Mouse (Mus musculus): ENCODE results near the gene Mrpl24. TPM values are rescaled to one million over a fixed set of nuclear protein-coding genes. Genes with fewer than 3 reads are reported as not detected.
"Not testable (repeated sequence)": the region's sequence is repeated elsewhere in the genome, so short reads cannot be mapped to it uniquely, and the experiment has no call there.

The Mrpl24 gene
- 35.1 and 35.8 TPM in 2 replicates for polyA plus RNA-seq (2015; fragmentation: Nextera tagmentation; extraction: Ambion mirVana)

DNA sequence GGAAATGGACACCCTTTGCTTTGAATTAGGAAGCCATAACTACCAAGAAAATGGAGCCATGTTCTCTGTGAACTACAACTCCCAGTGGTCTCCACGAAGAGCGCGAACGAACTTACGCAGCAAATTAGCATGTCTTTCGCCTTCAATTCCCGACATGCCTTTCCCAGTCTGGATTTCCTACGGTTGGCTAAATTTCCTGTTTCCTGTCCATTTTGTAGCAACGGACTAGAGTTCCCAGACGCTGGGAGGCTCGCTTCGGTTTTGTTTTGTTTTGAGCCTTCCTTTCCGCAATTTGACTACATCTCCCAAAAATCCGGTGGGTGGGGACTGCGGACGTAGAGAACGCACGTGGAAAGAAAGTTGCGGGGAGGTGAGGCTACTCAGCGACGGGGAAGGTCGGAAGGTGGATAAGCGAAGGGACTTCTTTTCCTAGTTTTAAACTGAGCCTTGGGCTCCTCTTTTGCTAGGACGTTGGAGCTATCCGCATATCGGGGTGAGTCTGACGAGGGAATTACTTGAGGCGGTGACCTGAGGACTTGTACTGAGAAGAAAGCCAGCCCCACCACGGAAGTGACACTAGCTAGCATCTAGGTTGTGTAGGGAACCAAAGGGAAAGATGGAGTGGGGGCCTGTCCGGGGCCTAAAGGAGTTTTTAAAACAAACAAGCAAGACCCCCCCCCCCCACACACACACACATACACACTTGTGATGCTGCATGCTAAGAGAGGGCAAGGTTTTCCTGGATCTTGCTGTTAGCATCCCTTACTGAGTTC, at the start of gene Mrpl24:
Mrpl24 (plus strand) TSS at position 171 of the 773 bp plus-strand sequence.
- Histone ChIP-seq H3K27me3 (ENCODE audit: control insufficient read depth, insufficient read depth, low read depth, low read length) (no peaks in the 10 kb centered on the region), H3K4me2 (ENCODE audit: low read depth, low read length) (peak within 1 kb of the TSS; percentile 84), H3K27ac (ENCODE audit: low read length) (peak within 1 kb of the TSS; percentile 84), H3K4me3 (ENCODE audit: low read depth, low read length) (peak within 1 kb of the TSS; percentile 78), H3K9ac (ENCODE audit: low read depth, low read length) (peak within 1 kb of the TSS; percentile 73), H3K9me3 (replicated peaks; ENCODE audit: control insufficient read depth, low read length) (no peaks in the 10 kb centered on the region), H3K36me3 (ENCODE audit: control insufficient read depth, insufficient read depth) (peaks cover 46% of the 10 kb centered on the region), H3K4me1 (ENCODE audit: control insufficient read depth, low read depth, low read length) (peaks cover 12% of the 10 kb centered on the region)
- 0% methylated on average over 30 of the region's 30 CpGs for WGBS (ENCODE audit: insufficient replicate concordance)
- peak; percentile 83 for ATAC-seq (ENCODE audit: low read depth)

GRCm38 (mm10) chr3:87877730-87878129, 41.6 kb upstream of the Mrpl24 start:
- no peak overlapping the region for H3K27ac ChIP-seq (ENCODE audit: low read length)
- H3K4me3 ChIP-seq (ENCODE audit: low read depth, low read length) = no peak overlapping the region
- no peaks in the 10 kb centered on the region for H3K9me3 ChIP-seq (replicated peaks; ENCODE audit: control insufficient read depth, low read length)
- no peak overlapping the region for H3K4me2 ChIP-seq (ENCODE audit: low read depth, low read length)
- no peak for ATAC-seq (ENCODE audit: low read depth)
- WGBS (ENCODE audit: insufficient replicate concordance) = 95% methylated on average over 4 of the region's 4 CpGs
- H3K4me1 ChIP-seq (ENCODE audit: control insufficient read depth, low read depth, low read length) = peaks cover 2% of the 10 kb centered on the region; the same call in 1 of the 2 replicates
- no peak overlapping the region for H3K9ac ChIP-seq (ENCODE audit: low read depth, low read length)
- no peaks in the 10 kb centered on the region for H3K27me3 ChIP-seq (ENCODE audit: control insufficient read depth, insufficient read depth, low read depth, low read length)
- H3K36me3 ChIP-seq (ENCODE audit: control insufficient read depth, insufficient read depth) = peaks cover 13% of the 10 kb centered on the region

GRCm38 (mm10) chr3:87884291-87884690, 35.0 kb upstream of the Mrpl24 start:
- Histone ChIP-seq H3K4me1 (ENCODE audit: control insufficient read depth, low read depth, low read length) (peaks cover 25% of the 10 kb centered on the region), H3K4me2 (ENCODE audit: low read depth, low read length) (peak overlapping the region; percentile 80), H3K9ac (ENCODE audit: low read depth, low read length) (peak overlapping the region; percentile 94), H3K9me3 (replicated peaks; ENCODE audit: control insufficient read depth, low read length) (no peaks in the 10 kb centered on the region), H3K27me3 (ENCODE audit: control insufficient read depth, insufficient read depth, low read depth, low read length) (no peaks in the 10 kb centered on the region), H3K36me3 (ENCODE audit: control insufficient read depth, insufficient read depth) (peaks cover 7% of the 10 kb centered on the region), H3K4me3 (ENCODE audit: low read depth, low read length) (peak overlapping the region; percentile 99), H3K27ac (ENCODE audit: low read length) (peak overlapping the region; percentile 91)
- ATAC-seq (ENCODE audit: low read depth) = no peak
- WGBS (ENCODE audit: insufficient replicate concordance) = 1% methylated on average over 3 of the region's 3 CpGs

DNA sequence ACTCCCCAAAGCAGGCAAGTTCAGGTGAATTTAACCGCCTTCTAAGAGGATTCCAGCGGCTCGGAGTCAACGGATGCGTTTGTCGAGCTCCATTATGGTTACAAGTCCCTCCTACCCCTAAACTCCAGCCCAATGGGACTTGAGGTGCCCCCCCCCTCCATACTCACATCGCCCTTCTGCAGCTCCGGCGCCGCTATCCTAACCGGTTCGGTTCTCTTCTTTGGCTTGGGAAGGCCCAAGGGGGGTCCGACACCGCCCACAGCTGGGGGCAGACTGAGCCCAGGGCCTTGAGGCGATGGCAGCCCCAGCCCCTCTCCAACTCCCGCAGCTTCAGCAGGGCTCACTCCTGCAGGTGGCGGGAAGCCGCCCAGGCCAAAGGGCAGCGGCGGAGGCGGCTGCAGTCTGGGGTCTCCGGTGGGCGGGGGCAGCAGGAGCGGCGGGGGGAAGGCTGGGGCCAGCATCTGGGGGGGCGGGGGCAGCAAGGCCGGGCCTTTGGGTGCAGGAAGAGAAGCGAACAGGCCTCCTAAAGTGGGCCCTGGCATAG, 34.5 kb upstream of the Mrpl24 start:
- Histone ChIP-seq H3K27ac (ENCODE audit: low read length) (peak overlapping the region; percentile 91), H3K9ac (ENCODE audit: low read depth, low read length) (peak overlapping the region; percentile 94), H3K4me3 (ENCODE audit: low read depth, low read length) (peak overlapping the region; percentile 99), H3K36me3 (ENCODE audit: control insufficient read depth, insufficient read depth) (peaks cover 6% of the 10 kb centered on the region), H3K9me3 (replicated peaks; ENCODE audit: control insufficient read depth, low read length) (no peaks in the 10 kb centered on the region), H3K27me3 (ENCODE audit: control insufficient read depth, insufficient read depth, low read depth, low read length) (no peaks in the 10 kb centered on the region), H3K4me1 (ENCODE audit: control insufficient read depth, low read depth, low read length) (peaks cover 25% of the 10 kb centered on the region), H3K4me2 (ENCODE audit: low read depth, low read length) (peak overlapping the region; percentile 80)
- peak; percentile 2 for ATAC-seq (ENCODE audit: low read depth)
- WGBS (ENCODE audit: insufficient replicate concordance) = 0% methylated on average over 26 of the region's 28 CpGs

DNA sequence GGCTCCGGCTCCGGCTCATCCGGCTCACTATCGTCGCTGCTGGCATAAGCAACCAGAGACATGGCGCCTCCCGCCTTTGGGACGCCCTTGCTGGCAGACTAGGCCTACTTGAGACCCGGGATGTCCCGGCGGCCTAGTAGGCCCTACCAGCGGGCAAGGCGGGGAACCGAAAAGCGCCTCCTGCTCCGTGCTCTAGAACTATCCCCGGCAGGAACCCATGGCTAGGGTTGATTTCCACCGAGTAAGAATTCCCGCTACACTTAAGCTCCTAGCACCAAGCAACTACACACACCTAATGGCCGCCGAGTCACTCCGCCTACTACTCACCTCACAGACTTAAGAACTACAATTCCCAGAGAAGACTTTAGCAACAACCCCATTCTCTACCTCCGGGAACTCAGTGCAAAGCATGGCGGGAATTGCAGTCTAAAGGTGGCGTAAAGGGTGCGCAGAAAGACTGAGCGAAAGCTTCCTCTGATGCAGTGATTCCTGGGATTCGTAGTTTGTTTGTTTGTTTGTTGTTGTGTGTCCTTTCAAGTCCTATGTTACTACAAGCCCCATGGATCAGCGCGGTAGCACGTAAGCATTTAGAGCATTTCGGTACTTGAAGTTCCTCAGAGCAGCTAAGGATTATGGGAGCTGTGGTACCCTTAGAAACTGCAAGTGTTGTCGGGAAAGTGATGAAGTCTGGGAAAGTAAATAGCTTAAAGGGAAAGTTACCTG, 33.9 kb upstream of the Mrpl24 start, which contains the start of gene Prcc:
Prcc (minus strand) TSS at position 328 of the 723 bp plus-strand sequence.
- Histone ChIP-seq H3K4me1 (ENCODE audit: control insufficient read depth, low read depth, low read length) (peaks cover 25% of the 10 kb centered on the region), H3K9me3 (replicated peaks; ENCODE audit: control insufficient read depth, low read length) (no peaks in the 10 kb centered on the region), H3K9ac (ENCODE audit: low read depth, low read length) (peak within 1 kb of the TSS; percentile 94), H3K4me2 (ENCODE audit: low read depth, low read length) (peak within 1 kb of the TSS; percentile 80), H3K36me3 (ENCODE audit: control insufficient read depth, insufficient read depth) (peaks cover 3% of the 10 kb centered on the region), H3K27me3 (ENCODE audit: control insufficient read depth, insufficient read depth, low read depth, low read length) (no peaks in the 10 kb centered on the region), H3K27ac (ENCODE audit: low read length) (peak within 1 kb of the TSS; percentile 91), H3K4me3 (ENCODE audit: low read depth, low read length) (peak within 1 kb of the TSS; percentile 99)
- peak; percentile 95 for ATAC-seq (ENCODE audit: low read depth)
- under 1% methylated on average over 33 of the region's 33 CpGs for WGBS (ENCODE audit: insufficient replicate concordance)

DNA sequence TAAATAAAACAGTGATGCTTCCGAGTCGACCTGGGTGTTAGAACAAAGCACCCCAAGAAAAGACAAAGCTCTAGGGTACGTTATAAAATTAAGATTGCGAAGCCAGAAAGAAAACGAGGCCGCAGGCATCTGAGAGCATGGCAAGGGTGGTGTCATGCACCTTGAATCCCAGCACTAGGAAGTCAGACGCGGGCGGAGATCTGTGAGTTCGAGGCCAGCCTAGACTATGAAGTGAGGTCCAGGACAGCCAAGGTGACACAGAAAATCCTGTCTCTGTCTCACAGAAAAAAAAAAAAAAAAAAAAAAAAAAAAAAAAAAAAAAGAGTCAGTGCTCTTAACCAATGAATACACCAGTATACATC, 33.3 kb upstream of the Mrpl24 start:
- Histone ChIP-seq H3K27ac (ENCODE audit: low read length) (peak overlapping the region; percentile 91), H3K27me3 (ENCODE audit: control insufficient read depth, insufficient read depth, low read depth, low read length) (no peaks in the 10 kb centered on the region), H3K4me3 (ENCODE audit: low read depth, low read length) (peak overlapping the region; percentile 99), H3K4me2 (ENCODE audit: low read depth, low read length) (peak overlapping the region; percentile 62), H3K36me3 (ENCODE audit: control insufficient read depth, insufficient read depth) (no peaks in the 10 kb centered on the region; the same call in 1 of the 2 replicates), H3K4me1 (ENCODE audit: control insufficient read depth, low read depth, low read length) (peaks cover 25% of the 10 kb centered on the region), H3K9me3 (replicated peaks; ENCODE audit: control insufficient read depth, low read length) (no peaks in the 10 kb centered on the region), H3K9ac (ENCODE audit: low read depth, low read length) (peak overlapping the region; percentile 63)
- peak; percentile 1; the same call in 1 of the 2 replicates for ATAC-seq (ENCODE audit: low read depth)
- WGBS (ENCODE audit: insufficient replicate concordance) = 4% methylated on average over 10 of the region's 10 CpGs

GRCm38 (mm10) chr3:87886416-87886815, 32.9 kb upstream of the Mrpl24 start:
- Histone ChIP-seq H3K27ac (ENCODE audit: low read length) (peak overlapping the region; percentile 10; the same call in 1 of the 2 replicates), H3K4me3 (ENCODE audit: low read depth, low read length) (peak overlapping the region; percentile 99), H3K9ac (ENCODE audit: low read depth, low read length) (peak overlapping the region; percentile 63)

GRCm38 (mm10) chr3:87887400-87887799, 31.9 kb upstream of the Mrpl24 start:
- not testable (repeated sequence) for H3K4me2 ChIP-seq (ENCODE audit: low read depth, low read length); H3K36me3 ChIP-seq (ENCODE audit: control insufficient read depth, insufficient read depth); H3K9ac ChIP-seq (ENCODE audit: low read depth, low read length); H3K27me3 ChIP-seq (ENCODE audit: control insufficient read depth, insufficient read depth, low read depth, low read length); H3K9me3 ChIP-seq (replicated peaks; ENCODE audit: control insufficient read depth, low read length); H3K27ac ChIP-seq (ENCODE audit: low read length); ATAC-seq (ENCODE audit: low read depth); H3K4me3 ChIP-seq (ENCODE audit: low read depth, low read length)
- 73% methylated on average over 4 of the region's 4 CpGs for WGBS (ENCODE audit: insufficient replicate concordance)
- H3K4me1 ChIP-seq (ENCODE audit: control insufficient read depth, low read depth, low read length) = peaks cover 25% of the 10 kb centered on the region

More at GRCm38 (mm10) chr3:87886416-87886815, 32.9 kb upstream of the Mrpl24 start:
- Histone ChIP-seq H3K36me3 (ENCODE audit: control insufficient read depth, insufficient read depth) (no peaks in the 10 kb centered on the region), H3K9me3 (replicated peaks; ENCODE audit: control insufficient read depth, low read length) (no peaks in the 10 kb centered on the region), H3K4me2 (ENCODE audit: low read depth, low read length) (peak overlapping the region; percentile 62), H3K27me3 (ENCODE audit: control insufficient read depth, insufficient read depth, low read depth, low read length) (no peaks in the 10 kb centered on the region), H3K4me1 (ENCODE audit: control insufficient read depth, low read depth, low read length) (peaks cover 25% of the 10 kb centered on the region)
- 73% methylated on average over 6 of the region's 6 CpGs for WGBS (ENCODE audit: insufficient replicate concordance)
- no peak for ATAC-seq (ENCODE audit: low read depth)

All from liver, embryonic 16.5 days (tissue).